Mouse (Mus musculus) thymus, adult 2 months (tissue): Measurements from ENCODE around the gene C1qtnf6.

Experiments
- CTCF ChIP-seq: fragments of 200-500 bp; IDR thresholded peaks from 2 replicates; pipeline ENCODE4 v1.5.1; 2012; ENCODE audit warnings: mild to moderate bottlenecking, control low read depth, low read length, moderate library complexity, borderline replicate concordance; ENCODE audit not compliant: control insufficient read depth, poor library complexity, insufficient read depth; ENCODE audit errors: extremely low read depth
- POLR2A ChIP-seq: fragments of 200-500 bp; IDR thresholded peaks from 2 replicates; pipeline ENCODE4 v1.6.1; 2012; ENCODE audit warnings: mild to moderate bottlenecking, low read length, control low read depth, moderate library complexity; ENCODE audit not compliant: control insufficient read depth, poor library complexity, insufficient read depth; ENCODE audit errors: extremely low read depth

- TF ChIP-seq POLR2A (peak; percentile 97), CTCF (0 out of 2 replicates have a peak, but pooled peaks have one; percentile 19)
Measured at GRCm38 (mm10) chr15:78571554-78572269, 40.5 kb upstream of the C1qtnf6 start.
